Mouse (Mus musculus): Measurements from ENCODE around the gene Hdac11. TPM values are rescaled to one million over a fixed set of nuclear protein-coding genes. Genes with fewer than 3 reads are reported as not detected.
"Not testable (repeated sequence)": the region's sequence is repeated elsewhere in the genome, so short reads cannot be mapped to it uniquely, and the experiment has no call there.

Hdac11 gene
- polyA plus RNA-seq, 1 experiment = 0.46 TPM

DNA sequence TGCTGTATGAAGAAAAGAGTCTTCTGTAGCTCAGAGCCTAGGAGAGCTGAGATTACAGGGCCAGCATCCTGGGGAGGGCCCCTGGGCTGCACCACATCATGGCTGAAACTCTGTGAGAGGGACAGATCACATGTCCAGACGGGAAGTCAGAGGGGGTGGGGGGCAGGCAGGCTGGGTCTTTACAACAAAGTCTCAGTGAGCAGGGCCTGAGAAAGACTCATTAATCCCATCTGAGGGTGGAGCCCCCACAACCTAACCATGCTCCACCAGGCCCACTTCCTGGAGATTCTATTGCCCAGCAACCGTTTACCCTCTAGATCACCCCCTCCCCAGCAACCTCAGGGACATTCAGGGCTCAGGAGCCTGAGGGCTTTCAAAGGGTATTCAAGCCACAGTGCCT lies 53.3 kb downstream of the Hdac11 start:
- H3K27me3 ChIP-seq (replicated peaks) = peaks cover 94% of the 10 kb centered on the region

DNA sequence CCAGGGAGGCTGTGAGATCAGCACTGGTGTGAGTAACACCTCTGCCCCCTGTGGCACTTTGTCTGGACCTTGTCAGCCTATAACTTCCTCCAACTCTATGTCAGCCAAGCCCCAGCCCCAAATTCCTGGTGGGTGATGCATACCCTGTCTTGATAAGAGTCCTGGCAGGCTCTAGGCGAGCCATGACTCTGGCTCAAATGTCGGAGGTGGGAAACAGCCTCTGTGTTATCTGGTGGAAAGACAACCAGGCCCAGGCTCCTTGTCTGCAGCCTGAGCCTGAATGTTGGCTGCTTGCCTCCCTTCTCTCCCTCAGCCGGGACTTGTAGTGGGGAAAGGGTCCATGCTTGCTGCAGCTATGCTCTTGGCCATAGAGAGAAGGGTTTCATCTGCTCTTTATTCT lies 54.4 kb downstream of the Hdac11 start:
- no peaks in the 10 kb centered on the region for H3K9me3 ChIP-seq
- no peak overlapping the region for H3K4me3 ChIP-seq (replicated peaks)
- peaks cover 17% of the 10 kb centered on the region for H3K4me1 ChIP-seq
- no peak for TF ChIP-seq FLI1 (IDR thresholded peaks at IDR 0.05; ENCODE audit: low read length)
- no peak for TF ChIP-seq GATA1 (IDR thresholded peaks at IDR 0.05; ENCODE audit: borderline replicate concordance, low read length)
- peaks cover 93% of the 10 kb centered on the region for H3K27me3 ChIP-seq (replicated peaks)
- H3K36me3 ChIP-seq (replicated peaks; ENCODE audit: low read length) = no peaks in the 10 kb centered on the region

More for the DNA sequence above, 53.3 kb downstream of the Hdac11 start:
- no peak for TF ChIP-seq GATA1 (IDR thresholded peaks at IDR 0.05; ENCODE audit: borderline replicate concordance, low read length)
- no peak for TF ChIP-seq FLI1 (IDR thresholded peaks at IDR 0.05; ENCODE audit: low read length)
- Histone ChIP-seq H3K9me3 (no peaks in the 10 kb centered on the region), H3K4me1 (peaks cover 19% of the 10 kb centered on the region), H3K36me3 (replicated peaks; ENCODE audit: low read length) (no peaks in the 10 kb centered on the region), H3K4me3 (replicated peaks) (no peak overlapping the region)

DNA sequence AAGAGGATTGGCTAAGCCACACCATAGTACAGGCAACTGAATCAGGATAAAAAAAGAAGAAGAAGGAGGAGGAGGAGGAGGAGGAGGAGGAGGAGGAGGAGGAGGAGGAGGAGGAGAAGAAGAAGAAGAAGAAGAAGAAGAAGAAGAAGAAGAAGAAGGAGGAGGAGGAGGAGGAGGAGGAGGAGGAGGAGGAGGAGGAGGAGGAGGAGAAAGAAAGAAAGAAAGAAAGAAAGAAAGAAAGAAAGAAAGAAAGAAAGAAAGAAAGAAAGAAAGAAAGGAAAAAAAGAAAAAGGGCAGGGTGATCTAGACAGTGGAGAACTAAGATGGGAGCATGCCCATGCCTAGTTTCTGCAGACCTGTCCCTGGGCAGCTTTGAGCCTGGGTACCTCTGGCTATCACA lies 55.7 kb downstream of the Hdac11 start, which contains the start of gene Fbln2:
Gene Fbln2, plus strand, starts transcription at position 301 of the 400 bp plus-strand sequence.
- Histone ChIP-seq H3K27me3 (replicated peaks) (peaks cover 96% of the 10 kb centered on the region), H3K4me1 (peaks cover 20% of the 10 kb centered on the region), H3K4me3 (replicated peaks) (peak within 1 kb of the TSS; percentile 78)
- H3K9me3 ChIP-seq; H3K36me3 ChIP-seq (replicated peaks; ENCODE audit: low read length): not testable (repeated sequence)

- Histone ChIP-seq H3K9me3 (no peaks in the 10 kb centered on the region), H3K36me3 (replicated peaks; ENCODE audit: low read length) (no peaks in the 10 kb centered on the region), H3K4me1 (peaks cover 20% of the 10 kb centered on the region), H3K27me3 (replicated peaks) (peaks cover 96% of the 10 kb centered on the region), H3K4me3 (replicated peaks) (peak overlapping the region; percentile 78)
- TF ChIP-seq GATA1 (IDR thresholded peaks at IDR 0.05; ENCODE audit: borderline replicate concordance, low read length) (no peak), FLI1 (IDR thresholded peaks at IDR 0.05; ENCODE audit: low read length) (no peak)
These were observed 56.1 kb downstream of the Hdac11 start for GRCm38 (mm10) chr6:91212571-91212970.

GRCm38 (mm10) chr6:91213287-91214218 lies 57.1 kb downstream of the Hdac11 start:
- TF ChIP-seq GATA1 (IDR thresholded peaks at IDR 0.05; ENCODE audit: borderline replicate concordance, low read length) (no peak), FLI1 (IDR thresholded peaks at IDR 0.05; ENCODE audit: low read length) (no peak)
- H3K27me3 ChIP-seq (replicated peaks) = peaks cover 96% of the 10 kb centered on the region
- H3K4me3 ChIP-seq (replicated peaks) = peak overlapping the region; percentile 78

GRCm38 (mm10) chr6:91215454-91215853 lies 59.0 kb downstream of the Hdac11 start:
- no peak overlapping the region for H3K4me3 ChIP-seq (replicated peaks)
- TF ChIP-seq GATA1 (IDR thresholded peaks at IDR 0.05; ENCODE audit: borderline replicate concordance, low read length) (no peak), FLI1 (IDR thresholded peaks at IDR 0.05; ENCODE audit: low read length) (no peak)
- peaks cover 20% of the 10 kb centered on the region for H3K4me1 ChIP-seq
- H3K27me3 ChIP-seq (replicated peaks) = peaks cover 92% of the 10 kb centered on the region
- no peaks in the 10 kb centered on the region for H3K9me3 ChIP-seq
- no peaks in the 10 kb centered on the region for H3K36me3 ChIP-seq (replicated peaks; ENCODE audit: low read length)

More at GRCm38 (mm10) chr6:91213287-91214218, 57.1 kb downstream of the Hdac11 start:
- Histone ChIP-seq H3K9me3 (no peaks in the 10 kb centered on the region), H3K36me3 (replicated peaks; ENCODE audit: low read length) (no peaks in the 10 kb centered on the region), H3K4me1 (peaks cover 20% of the 10 kb centered on the region)

GRCm38 (mm10) chr6:91218445-91218844 lies 62.0 kb downstream of the Hdac11 start:
- Histone ChIP-seq H3K9me3 (no peaks in the 10 kb centered on the region), H3K36me3 (replicated peaks; ENCODE audit: low read length) (no peaks in the 10 kb centered on the region), H3K4me3 (replicated peaks) (no peak overlapping the region), H3K4me1 (peaks cover 6% of the 10 kb centered on the region; the same call in 1 of the 2 replicates), H3K27me3 (replicated peaks) (peaks cover 87% of the 10 kb centered on the region)
- TF ChIP-seq FLI1 (IDR thresholded peaks at IDR 0.05; ENCODE audit: low read length) (no peak), GATA1 (IDR thresholded peaks at IDR 0.05; ENCODE audit: borderline replicate concordance, low read length) (no peak)

DNA sequence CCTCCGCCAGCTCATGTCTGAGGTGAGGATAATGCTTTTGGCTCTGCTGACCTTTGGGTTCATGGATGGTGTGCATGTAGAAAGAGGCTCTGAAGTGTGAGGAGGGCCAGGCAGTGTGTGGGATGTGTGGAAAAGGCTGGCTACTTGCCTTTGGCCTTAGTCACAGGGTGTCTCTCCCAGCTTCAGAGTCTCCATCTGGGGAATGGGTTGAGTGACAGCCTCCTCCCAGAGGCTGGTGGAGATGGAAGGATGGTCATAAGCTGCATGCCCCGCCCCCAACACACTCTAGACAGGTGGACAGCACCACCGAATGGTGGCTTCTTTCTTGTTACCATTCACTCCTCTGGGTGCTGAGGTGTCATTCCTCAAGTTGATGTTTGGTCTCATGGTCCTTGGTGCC lies 62.4 kb downstream of the Hdac11 start:
- no peaks in the 10 kb centered on the region for H3K9me3 ChIP-seq
- TF ChIP-seq GATA1 (IDR thresholded peaks at IDR 0.05; ENCODE audit: borderline replicate concordance, low read length) (no peak), FLI1 (IDR thresholded peaks at IDR 0.05; ENCODE audit: low read length) (no peak)
- peaks cover 6% of the 10 kb centered on the region; the same call in 1 of the 2 replicates for H3K4me1 ChIP-seq
- peaks cover 87% of the 10 kb centered on the region for H3K27me3 ChIP-seq (replicated peaks)
- no peaks in the 10 kb centered on the region for H3K36me3 ChIP-seq (replicated peaks; ENCODE audit: low read length)
- H3K4me3 ChIP-seq (replicated peaks) = no peak overlapping the region

DNA sequence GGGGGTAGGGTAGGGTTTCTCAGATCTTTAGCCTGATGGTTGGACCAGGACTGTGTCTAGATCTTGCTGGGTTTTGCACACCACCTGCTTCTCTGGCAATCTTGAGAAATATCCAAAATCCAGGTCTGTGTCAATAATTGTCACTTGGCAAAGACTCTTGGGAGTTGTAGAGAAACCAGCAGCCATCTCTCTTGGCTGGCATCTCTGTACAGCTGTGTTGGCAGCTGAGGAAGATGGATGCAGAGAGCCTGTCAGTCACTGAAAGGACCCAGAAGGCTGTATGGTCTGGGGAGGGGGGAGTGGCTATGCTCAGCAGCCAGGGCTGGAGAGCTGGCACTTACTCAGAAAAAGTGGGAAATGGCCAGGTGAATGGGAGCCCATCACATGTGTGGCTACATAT lies 63.6 kb downstream of the Hdac11 start:
- no peaks in the 10 kb centered on the region for H3K36me3 ChIP-seq (replicated peaks; ENCODE audit: low read length)
- H3K4me3 ChIP-seq (replicated peaks) = no peak overlapping the region
- TF ChIP-seq GATA1 (IDR thresholded peaks at IDR 0.05; ENCODE audit: borderline replicate concordance, low read length) = no peak
- no peak for TF ChIP-seq FLI1 (IDR thresholded peaks at IDR 0.05; ENCODE audit: low read length)
- H3K9me3 ChIP-seq = no peaks in the 10 kb centered on the region
- H3K4me1 ChIP-seq = peaks cover 10% of the 10 kb centered on the region
- H3K27me3 ChIP-seq (replicated peaks) = peaks cover 87% of the 10 kb centered on the region

GRCm38 (mm10) chr6:91221094-91221493 lies 64.6 kb downstream of the Hdac11 start:
- Histone ChIP-seq H3K4me1 (peaks cover 10% of the 10 kb centered on the region), H3K4me3 (replicated peaks) (no peak overlapping the region), H3K9me3 (no peaks in the 10 kb centered on the region), H3K27me3 (replicated peaks) (peaks cover 87% of the 10 kb centered on the region), H3K36me3 (replicated peaks; ENCODE audit: low read length) (no peaks in the 10 kb centered on the region)
- TF ChIP-seq FLI1 (IDR thresholded peaks at IDR 0.05; ENCODE audit: low read length) (no peak), GATA1 (IDR thresholded peaks at IDR 0.05; ENCODE audit: borderline replicate concordance, low read length) (no peak)

Data from megakaryocyte, embryonic 14.5 days (primary cell).